Mouse (Mus musculus) ovary, postnatal 36 days (tissue): Measurements from ENCODE around the gene Lrrc8b.

Experiments
- DNase-seq: peaks from one replicate; pipeline ENCODE4 v3.0.0; 2022; ENCODE audit warnings: low spot score, mixed read lengths

Gene Lrrc8b

DNA sequence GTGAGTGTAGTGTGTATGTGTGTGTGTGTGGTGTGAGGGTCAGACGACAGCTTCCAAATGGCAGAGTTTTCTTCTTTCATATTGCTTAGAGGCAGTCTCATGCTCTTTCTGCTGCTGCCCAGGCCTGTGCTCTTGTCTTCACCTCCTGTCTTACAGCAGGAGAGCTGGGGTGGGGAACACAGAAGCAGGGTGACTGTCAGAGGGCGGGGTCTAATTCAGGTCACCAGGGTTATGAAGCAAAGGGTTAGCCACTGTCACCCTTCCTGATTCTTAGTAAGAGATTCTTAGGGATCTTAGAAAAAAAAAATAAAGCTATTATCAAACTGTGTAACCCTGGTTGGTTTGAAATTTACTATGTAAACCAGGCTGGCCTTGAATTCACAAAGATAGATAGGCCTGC lies 10.0 kb downstream of the Lrrc8b start:
- DNase-seq, result no peak

DNA sequence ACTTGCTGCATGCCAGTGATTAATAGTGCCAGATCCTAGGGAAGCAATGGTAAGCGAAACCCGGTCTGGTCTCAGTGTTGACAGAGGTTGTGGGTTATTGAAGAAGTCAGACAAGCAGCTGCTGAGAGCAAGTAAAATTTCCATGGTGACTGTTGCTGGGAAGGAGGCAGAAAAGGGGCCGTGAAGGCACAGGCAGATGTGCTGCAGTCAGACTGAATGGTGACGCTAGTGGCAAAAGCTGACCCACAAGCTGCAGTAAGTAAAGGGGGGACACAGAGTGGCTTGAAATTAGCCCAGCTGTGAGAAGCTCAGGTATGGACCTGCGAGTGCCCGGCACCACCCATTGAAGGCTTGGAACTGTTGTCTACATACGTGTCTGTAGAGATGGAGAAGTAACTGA lies 11.8 kb downstream of the Lrrc8b start:
- DNase-seq, result no peak

DNA sequence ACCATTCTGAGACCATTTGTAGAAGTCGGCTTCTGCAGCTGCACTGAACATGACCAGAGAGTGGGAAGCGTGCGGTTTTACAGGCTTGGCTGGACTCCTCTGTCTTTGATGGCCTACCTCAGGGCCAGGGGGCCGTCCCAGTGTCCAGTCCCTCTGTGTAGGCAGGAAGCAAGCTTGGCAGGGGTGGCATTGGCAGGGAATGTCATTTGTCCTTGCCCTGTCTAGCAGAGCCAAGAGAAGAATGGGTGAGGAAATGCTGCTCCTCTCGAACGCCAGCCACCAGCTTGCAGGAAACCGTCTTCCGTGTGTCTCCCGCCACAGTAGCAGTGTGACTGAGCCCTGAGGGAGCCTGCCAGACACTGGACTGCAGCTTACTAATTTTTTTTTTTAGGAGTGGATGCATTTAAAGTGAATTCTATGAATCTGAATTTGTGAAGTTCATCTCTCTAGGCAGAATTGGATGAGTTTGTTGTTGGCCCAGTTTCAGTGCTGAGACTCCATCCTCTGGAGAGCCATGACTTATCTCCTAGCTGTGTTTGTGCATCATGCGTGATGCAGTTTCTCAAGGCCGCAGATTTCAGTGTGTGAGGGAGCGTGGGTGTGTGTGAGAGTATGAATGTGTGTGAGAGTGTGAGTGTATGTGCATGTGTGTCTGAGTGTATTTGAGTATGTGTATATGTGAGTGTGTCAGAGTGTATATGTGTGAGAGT lies 12.8 kb downstream of the Lrrc8b start:
- DNase-seq, result no peak

DNA sequence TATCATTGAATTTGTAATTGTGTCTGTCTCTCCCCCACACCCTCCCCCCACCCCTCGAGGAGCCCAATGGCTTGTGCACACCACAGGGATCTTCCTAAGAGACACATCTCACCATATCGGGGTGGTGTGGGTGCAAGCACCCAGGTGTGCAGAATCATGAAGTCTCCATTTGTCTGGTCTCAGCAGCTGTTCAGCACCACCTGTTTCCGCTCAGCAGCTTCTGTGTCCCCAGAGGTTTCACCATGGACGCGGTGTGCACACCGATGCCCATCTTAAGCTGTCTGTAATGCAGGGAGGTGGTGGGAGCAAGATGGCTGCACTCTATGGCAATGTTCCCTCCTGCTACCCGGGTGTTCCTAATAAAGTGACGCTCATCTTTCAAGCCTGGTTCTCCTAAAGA lies 14.6 kb downstream of the Lrrc8b start:
- DNase-seq, result no peak

DNA sequence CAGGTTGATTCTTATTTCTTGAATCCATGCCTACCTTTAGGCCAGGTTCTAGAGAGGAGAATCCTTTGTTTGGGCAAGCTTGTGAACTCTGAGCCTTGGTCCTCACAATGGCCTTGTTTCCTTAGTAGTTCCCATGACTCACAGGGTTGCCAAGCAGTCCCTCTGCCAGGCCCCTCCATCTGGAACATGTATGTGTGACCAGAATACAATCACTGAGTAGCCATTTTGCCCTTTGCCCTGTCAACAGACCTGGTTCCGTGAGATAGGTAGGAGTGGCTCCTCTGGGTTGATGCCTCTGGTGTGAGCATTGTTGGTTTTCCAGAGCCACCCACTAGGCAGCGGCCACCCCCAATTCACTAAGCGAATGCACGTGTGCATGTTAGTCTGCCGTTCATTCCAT lies 24.0 kb downstream of the Lrrc8b start:
- no peak for DNase-seq

DNA sequence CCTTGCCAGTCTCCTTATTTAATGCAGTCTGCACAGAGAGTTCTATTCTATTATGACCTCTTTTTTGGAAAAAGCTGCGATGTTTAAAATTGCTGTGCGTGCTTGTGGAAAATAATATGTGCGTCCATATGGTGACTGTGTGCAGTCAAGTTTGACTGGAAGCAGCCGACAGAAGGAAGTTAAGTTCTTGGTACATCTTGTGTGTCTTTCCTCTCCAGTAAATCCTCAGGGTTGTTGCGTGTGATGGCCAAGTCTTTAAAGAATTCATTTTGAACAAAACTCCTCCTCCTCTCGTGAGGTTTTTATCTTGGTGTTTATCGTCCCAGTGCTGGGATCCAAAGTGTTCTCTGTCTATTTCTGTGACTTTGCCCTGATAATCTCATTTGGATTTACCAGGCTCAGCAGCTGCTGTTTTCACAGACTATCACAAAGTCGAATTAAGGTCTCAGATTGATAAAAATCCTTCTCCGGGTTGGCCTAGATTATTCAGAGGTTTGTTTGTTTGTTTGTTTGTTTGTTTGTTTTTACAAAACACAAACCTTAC lies 25.5 kb downstream of the Lrrc8b start:
- DNase-seq, result no peak

DNA sequence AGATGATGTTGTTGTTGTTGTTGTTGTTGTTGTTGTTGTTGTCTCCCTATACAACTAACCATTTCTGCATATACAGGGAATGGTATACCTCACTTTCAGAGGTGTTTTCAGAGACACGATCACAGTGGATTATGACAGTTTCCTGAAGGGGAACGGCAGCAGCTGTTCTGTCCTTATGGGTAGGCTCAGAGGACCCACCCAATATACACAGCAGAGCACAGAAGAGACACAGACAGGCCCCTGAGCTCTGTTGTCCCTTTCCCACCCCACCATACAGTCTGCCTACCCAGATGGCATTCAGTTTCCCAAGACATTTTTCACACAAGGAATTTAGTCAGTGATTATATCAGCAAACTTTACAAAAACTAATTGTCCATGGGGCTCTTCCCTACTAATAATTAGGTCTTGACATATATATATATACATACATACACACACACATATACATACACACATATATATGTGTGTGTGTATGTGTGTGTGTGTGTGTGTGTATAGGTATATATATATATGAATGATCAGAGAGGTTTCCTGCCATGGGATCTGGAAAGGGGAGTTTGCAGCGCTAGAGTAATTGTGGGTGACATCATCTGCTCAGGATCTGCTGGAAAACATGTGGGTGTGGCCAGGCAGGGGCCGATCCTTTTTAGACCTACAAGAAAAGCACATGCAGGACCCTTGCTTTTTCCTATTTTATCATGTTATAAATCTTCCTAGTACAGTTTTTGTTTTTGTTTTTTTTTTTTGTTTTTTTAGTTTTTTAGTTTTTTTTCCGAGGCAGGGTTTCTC lies 26.8 kb downstream of the Lrrc8b start:
- DNase-seq, result no peak

DNA sequence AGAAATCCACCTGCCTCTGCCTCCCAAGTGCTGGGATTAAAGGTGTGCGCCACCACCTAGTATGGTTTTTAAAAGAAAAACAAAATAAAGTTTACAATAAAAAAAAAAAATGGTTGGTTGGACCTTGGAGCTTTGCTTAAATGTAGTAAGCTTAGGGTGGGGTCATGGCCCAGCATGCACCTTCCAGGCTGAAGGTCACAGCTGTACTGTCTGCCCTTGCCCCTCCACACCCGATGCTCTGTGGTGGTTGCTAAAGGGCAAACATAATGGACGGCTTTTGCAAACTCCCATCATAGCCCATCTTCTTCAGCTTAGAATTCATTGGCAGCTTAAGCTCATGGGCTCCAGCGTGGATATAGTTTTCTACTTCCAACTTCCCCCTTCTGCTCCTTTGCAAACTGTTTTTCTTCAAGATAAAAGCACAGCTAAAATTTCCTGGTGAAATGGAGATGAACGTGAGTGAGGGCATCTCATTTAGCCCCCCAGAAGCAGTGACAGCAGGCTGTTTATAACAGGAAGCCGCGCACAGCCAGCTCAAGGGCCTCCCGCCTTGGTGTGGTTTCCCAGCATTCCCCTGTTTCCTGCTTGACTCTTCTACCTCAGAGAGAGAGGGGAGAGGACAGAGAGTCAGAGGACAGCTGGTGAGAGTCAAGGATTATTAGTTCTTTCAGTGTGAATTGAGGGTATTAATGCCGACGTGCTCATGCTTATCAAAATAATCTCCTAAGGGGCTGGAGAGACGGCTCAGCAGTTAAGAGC lies 27.7 kb downstream of the Lrrc8b start:
- no peak for DNase-seq

DNA sequence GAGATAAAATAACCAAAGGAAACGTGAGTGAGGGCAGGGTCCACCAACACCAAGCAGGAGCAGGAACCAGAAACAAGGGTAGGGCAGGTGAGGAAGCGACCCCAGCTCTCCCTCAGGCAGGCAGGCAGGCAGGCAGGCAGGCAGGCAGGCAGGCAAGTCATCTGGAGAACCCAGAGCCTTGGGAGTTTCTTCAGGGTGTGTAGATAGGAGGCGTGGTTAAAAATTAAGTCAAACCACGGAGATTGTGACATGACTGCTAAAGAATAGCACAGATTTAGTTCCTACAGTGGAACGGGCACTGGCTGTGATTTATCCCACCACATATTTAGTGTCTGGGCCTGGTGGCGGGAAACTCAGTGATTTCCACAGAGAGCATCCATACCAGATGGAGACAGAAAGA lies 30.1 kb downstream of the Lrrc8b start:
- DNase-seq, result no peak

DNA sequence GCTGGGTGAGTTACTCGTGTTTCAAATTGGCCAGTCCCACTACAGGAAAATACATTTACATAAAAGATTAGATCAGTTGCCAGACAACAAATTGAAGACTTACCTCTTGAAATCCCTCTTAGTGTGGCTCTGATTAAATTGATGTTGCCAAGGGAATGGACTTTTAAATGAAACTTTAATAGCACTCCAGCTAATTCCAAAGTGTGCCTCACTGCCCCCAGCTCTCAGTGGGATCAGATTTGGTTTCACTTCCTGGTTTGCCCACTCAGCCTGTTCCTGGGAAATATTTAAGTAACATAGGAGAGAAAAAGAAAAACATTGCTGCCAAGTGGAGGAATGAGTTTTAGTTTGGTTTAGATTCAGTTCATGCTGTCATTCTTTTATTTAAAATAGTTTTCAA lies 38.5 kb downstream of the Lrrc8b start:
- no peak for DNase-seq

DNA sequence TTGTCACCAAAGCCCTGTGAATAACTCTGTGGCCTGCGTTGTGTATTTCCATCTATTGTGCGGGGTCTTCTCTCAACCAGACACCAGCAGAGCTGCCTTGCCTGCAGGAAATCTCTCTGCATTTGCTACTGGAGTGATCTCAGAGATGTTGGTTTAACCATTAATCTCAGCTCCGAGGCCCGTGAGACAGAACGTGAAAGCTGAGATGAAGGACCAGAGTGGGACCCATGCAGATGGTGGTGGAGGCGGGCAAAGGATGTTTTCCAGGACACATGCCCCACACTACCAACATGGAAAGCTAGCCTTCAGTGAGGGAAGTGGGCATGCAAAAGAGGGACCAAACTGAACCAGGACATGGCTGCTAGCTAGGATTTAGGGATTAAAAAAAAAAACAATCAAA lies 43.5 kb downstream of the Lrrc8b start:
- no peak for DNase-seq

DNA sequence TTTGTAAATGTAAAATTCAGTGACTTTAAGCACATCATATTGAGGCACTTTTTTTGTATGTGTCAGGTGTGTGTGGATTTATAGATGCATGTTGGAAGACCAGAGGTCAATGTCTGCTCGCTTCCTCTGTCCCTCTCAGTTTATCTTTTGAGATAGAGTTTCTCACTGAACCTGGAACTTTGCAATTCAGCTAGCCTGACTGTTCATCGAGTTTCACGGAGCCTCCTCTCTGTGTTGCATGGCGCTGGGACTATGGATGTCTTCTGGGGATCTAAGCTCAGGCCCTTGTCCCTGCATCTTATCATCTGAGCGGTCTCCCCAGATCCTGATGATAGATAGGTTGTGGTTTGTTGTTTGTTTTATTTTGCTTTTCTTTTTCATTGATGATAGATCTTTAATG lies 45.0 kb downstream of the Lrrc8b start:
- DNase-seq, result no peak

DNA sequence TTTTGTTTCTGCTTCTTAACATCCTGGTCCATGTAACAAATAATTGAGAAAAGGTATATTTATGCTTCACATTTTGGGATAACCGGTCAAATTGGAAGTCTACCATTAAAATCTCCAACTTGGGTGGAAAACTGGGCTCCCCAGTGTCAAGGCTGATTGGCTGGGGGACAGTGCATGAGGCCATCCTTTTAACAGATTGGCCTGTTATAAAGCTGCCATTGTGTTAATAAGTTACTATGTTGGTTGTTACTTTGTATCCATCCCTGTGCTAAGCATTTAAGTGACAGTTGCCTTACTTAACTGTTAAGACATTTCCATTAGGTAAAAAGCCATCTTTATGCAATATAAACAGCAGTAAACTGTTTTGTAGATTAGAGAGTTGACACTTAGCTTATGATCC lies 45.5 kb downstream of the Lrrc8b start:
- no peak for DNase-seq

DNA sequence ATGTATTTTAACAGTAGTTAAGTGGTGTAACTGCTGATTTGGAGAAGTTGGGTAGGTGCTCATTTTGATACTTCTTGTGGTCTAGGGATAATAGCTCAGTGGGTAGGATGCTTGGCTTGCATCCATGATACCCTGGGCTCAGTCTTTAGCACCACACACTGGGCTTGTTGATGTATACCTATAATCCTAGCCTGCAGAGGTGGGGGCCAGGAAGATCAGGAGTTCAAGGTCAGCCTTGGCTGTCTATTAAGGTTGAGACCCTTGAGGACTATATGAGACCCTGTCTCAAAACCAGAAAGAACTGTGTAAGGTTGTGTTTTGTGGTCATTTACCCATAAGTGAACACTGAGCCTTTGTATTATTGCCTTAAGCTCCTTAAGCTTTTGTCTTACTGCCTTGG lies 49.1 kb downstream of the Lrrc8b start:
- no peak for DNase-seq

DNA sequence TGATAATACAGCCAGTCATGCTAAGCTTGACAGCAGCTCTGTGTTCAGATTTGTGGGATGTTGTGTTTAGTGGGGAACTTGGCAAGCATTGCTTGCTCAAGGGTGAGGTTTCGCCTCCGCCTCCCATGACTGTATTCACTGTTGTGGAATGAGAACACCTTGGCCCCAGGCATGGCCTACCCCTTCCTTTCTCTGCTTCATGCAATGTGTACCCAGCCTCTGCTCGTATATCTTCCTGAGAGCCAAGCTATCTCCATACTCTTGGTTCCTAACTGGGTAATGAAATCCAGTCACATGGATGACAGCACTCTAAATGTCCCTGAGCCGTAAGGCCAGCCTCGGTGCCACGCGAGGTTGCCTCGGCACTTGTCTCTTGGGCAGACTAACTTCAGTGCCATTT lies 50.0 kb downstream of the Lrrc8b start:
- no peak for DNase-seq

DNA sequence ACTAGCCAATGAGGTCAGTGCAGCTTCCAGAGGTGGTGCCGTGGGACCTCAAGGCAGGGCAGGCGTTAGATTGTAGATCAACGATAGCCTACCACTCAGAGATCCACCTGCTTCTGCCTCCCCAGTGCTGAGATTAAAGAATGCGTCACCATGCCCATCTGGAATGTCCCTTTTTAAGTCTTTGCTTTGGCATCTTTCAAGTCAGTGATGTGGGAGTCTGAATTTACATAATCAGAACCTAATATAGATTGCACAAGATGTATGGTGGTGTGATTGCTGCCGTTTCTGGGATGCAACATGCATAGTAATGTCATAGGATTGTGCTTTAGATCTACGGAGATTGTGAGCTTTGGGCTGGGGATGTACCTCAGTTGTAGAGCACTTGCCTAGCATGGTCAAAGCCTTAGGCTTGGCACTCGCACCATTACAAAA lies 50.9 kb downstream of the Lrrc8b start:
- no peak for DNase-seq

DNA sequence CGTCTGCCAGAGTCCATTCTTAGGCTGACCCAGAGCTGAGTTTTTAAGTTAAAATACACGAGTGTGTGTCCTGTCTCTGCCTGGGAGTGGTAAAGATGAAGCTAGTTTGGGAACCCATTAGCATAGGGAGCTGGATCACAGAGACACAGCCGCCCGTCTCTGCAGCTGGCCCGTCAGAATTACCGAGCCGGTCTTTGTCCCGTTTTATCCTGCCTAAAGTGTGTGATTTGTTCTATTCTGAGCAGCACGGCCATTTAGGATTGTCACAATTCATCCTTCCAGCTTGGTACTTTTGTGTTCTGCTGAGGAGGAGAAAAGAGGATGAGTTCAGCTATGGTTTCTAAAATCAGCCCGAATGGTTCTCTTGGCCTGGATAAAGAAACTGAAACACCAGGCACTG lies 51.7 kb downstream of the Lrrc8b start:
- no peak for DNase-seq

DNA sequence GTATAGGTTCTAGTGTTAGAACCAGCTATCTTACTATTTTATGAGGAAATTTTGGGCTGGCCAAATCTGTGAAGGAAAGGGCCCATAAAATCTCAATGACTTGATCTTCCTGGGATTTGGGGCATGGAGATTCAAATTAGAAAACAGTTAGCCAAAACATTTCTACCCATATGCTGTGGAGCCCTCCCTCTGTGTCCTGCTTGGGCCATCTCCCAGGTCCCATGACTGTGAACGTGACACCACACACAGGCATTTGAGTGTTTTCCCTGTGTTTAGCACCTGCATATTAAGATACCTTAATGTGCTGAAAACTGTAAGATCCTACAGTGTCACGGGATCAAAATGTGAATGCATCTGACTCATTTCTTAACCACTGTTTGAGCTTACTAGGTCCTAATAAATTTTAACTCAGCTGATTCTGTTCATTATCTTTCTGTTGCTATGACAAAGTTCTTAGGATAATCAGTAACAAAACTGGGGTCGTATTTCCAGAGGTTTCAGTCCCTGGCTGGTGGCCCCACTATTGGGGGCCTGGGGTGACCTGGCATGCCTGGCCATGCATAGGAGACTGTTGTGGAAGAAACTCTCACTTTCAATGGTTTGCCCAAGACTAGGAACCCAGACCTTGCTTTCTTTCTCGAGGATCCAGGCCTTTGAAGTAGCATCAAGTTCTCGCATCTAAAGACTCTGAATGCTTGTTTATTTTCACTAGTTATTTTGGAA lies 57.6 kb downstream of the Lrrc8b start:
- no peak for DNase-seq

DNA sequence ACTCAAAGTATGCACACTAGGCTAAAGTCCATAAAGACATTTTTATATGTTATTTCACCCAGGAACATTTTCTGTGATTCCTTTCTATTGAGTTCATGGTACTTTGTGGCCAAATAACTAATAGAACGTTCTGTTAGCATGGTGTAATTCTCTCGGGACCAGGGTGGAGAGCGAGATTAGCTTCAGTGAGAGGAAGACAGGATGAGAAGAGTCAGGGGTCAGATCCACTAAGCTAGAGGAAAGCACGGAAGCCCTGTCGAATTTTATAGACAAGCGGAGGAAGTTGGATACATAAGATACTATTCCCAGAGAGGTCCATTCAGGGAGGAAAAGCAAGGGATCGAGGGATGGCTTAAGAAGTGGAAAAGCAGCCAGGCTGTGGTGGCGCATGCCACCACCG lies 62.0 kb downstream of the Lrrc8b start:
- no peak for DNase-seq

DNA sequence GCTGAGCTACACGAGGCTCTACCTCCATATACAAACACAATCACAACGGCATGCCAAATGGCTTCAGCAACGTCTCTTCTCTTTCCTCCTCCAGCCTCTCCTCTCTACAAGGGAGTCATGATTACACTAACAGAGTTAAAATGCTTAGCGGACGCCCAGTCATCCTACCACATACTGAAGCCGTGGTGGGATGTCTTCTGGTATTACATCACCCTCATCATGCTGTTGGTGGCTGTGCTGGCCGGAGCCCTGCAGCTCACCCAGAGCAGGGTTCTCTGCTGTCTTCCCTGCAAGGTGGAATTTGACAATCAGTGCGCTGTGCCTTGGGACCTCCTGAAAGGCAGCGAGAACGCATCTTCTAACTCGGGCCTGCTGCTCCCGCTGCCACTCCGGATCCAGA lies 64.1 kb downstream of the Lrrc8b start:
- no peak for DNase-seq

DNA sequence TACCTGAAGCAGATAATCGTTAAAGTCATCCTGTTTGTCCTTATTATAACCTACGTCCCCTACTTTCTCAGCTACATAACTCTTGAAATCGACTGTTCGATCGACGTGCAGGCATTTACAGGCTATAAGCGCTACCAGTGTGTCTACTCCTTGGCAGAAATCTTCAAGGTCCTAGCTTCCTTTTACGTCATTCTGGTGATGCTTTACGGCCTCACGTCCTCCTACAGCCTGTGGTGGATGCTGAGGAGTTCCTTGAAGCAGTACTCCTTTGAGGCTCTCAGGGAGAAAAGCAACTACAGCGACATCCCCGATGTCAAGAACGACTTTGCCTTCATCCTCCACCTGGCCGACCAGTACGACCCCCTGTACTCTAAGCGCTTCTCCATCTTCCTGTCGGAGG lies 65.0 kb downstream of the Lrrc8b start:
- DNase-seq, result no peak

DNA sequence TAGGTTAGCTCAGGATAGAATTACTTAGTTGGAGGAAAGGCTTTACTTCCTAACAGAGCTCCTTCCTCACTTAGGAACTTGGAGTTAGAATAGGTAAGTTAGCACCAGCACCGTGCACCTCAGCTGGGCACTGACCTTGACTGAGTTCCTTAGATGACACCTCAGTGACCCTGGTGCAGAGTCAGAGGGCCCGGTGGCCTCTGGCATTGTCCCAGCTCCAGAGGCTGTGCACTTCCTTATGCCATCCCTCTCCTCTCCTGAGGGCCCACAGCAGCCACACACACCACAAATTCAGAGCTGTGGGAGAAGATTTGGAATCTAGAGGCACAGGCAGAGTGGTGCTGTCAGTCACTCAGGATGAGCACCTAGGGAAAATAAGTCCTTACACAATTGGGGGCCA lies 68.1 kb downstream of the Lrrc8b start:
- DNase-seq, result no peak
